Comparison of ENCODE assay signal across 6 mouse cellular contexts in genomic region chr10:26832669-26833249, GRCm38 (mm10).
"Had no signal": no experiment of that assay in that cellular context is flagged by ENCODE, and none has a peak within 500 bp of the region (broad histone marks: within the 10 kb centered on the region; RNA-seq: fewer than 3 reads in every experiment).

No protein-coding gene starts in this region.

- DNase-seq: kidney, postnatal 10 days; layer of hippocampus, postnatal 36 days; right cerebral cortex, postnatal 14 days; thymus, postnatal 36 days had no signal

- H3K27ac ChIP-seq: limb, embryonic 15.5 days; midbrain, embryonic 13.5 days had no signal

- H3K9me3 ChIP-seq: limb, embryonic 15.5 days; midbrain, embryonic 13.5 days had no signal

- ATAC-seq: midbrain, embryonic 13.5 days had no signal

- H3K4me3 ChIP-seq: limb, embryonic 15.5 days; midbrain, embryonic 13.5 days had no signal

- H3K4me2 ChIP-seq: limb, embryonic 15.5 days; midbrain, embryonic 13.5 days had no signal

- H3K9ac ChIP-seq: limb, embryonic 15.5 days; midbrain, embryonic 13.5 days had no signal

- H3K27me3 ChIP-seq: limb, embryonic 15.5 days; midbrain, embryonic 13.5 days had no signal

- H3K4me1 ChIP-seq: limb, embryonic 15.5 days had no signal

- H3K36me3 ChIP-seq: limb, embryonic 15.5 days; midbrain, embryonic 13.5 days had no signal
